Mouse (Mus musculus): ENCODE measurements around the gene 1700080E11Rik. TPM values are rescaled to one million over a fixed set of nuclear protein-coding genes. Genes with fewer than 3 reads are reported as not detected.
"Not testable (repeated sequence)": the region's sequence is repeated elsewhere in the genome, so short reads cannot be mapped to it uniquely, and the experiment has no call there.

The 1700080E11Rik gene
- not detected in 2 replicates for polyA plus RNA-seq (2015; fragmentation: Nextera tagmentation; extraction: Ambion mirVana)

DNA sequence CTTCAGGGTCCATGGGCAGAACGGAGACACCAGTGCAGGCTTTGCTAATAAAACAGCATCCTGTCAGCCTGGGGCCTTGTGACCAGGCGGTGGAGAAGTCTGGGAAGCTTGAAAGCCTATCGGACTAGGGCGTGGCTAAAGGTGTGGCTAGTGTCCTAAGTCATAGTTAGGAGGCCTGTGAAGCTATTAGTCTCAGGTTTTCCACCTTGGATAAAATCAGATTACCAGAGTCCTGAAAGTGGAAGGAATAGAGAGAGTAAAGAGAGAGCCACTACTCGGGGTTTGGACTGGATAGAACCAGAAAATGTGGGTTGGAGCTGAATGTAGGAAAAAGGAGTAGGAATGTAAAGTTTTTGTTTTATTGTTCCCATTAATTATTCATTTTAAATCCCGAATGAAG lies at the start of gene 1700080E11Rik:
Gene 1700080E11Rik (minus strand): TSS at position 101 of the 400 bp plus-strand sequence.
- Histone ChIP-seq H3K4me1 (no peaks in the 10 kb centered on the region), H3K27ac (no peak within 1 kb of the TSS), H3K36me3 (no peaks in the 10 kb centered on the region), H3K9ac (no peak within 1 kb of the TSS), H3K4me3 (replicated peaks) (no peak within 1 kb of the TSS), H3K4me2 (no peak within 1 kb of the TSS), H3K9me3 (no peaks in the 10 kb centered on the region), H3K27me3 (replicated peaks) (no peaks in the 10 kb centered on the region)
- no peak for ATAC-seq (ENCODE audit: insufficient read depth, low FRiP score, low read depth)
- 77% methylated on average over 6 of the region's 6 CpGs for WGBS

- H3K9me3 ChIP-seq, result no peaks in the 10 kb centered on the region
- no peak overlapping the region for H3K27ac ChIP-seq
- WGBS, result 71% methylated on average over 3 of the region's 3 CpGs
- H3K36me3 ChIP-seq, result no peaks in the 10 kb centered on the region
- no peak overlapping the region for H3K4me3 ChIP-seq (replicated peaks)
- H3K27me3 ChIP-seq (replicated peaks), result no peaks in the 10 kb centered on the region
- H3K9ac ChIP-seq, result no peak overlapping the region
- no peak overlapping the region for H3K4me2 ChIP-seq
- ATAC-seq (ENCODE audit: insufficient read depth, low FRiP score, low read depth), result no peak
- no peaks in the 10 kb centered on the region for H3K4me1 ChIP-seq
Observed at GRCm38 (mm10) chr9:105186725-105187124, 41.8 kb upstream of the 1700080E11Rik start.

DNA sequence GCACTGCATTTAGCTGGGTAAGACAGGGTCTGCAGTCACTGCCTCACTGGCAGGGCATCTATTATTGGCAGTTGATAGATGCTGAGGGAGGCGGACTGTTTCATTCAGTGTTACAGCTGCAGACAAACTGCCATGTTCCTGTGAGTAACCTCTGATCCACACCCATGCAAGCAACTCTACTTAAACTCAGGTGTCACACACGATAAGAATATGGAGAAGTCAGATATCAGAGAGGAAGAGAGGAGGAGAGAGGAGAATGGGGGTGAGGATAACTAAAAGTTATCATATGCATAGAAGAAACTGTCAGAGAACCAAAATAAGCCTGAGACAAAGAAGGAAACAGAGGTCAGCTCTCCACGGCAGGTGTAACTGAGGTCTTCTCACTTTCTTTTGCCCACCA lies 37.5 kb upstream of the 1700080E11Rik start:
- ATAC-seq (ENCODE audit: insufficient read depth, low FRiP score, low read depth), result no peak
- no peaks in the 10 kb centered on the region for H3K9me3 ChIP-seq
- no peak overlapping the region for H3K4me2 ChIP-seq
- no peaks in the 10 kb centered on the region for H3K27me3 ChIP-seq (replicated peaks)
- no peaks in the 10 kb centered on the region for H3K4me1 ChIP-seq
- H3K9ac ChIP-seq, result no peak overlapping the region
- no peaks in the 10 kb centered on the region for H3K36me3 ChIP-seq
- H3K4me3 ChIP-seq (replicated peaks), result no peak overlapping the region
- 91% methylated on average over 3 of the region's 3 CpGs for WGBS
- H3K27ac ChIP-seq, result no peak overlapping the region

GRCm38 (mm10) chr9:105139204-105139603 lies 5.7 kb downstream of the 1700080E11Rik start:
- H3K27me3 ChIP-seq (replicated peaks), result no peaks in the 10 kb centered on the region
- H3K9me3 ChIP-seq, result no peaks in the 10 kb centered on the region
- no peaks in the 10 kb centered on the region for H3K36me3 ChIP-seq
- no peak overlapping the region for H3K4me3 ChIP-seq (replicated peaks)
- ATAC-seq (ENCODE audit: insufficient read depth, low FRiP score, low read depth), result 0 out of 2 replicates have a peak, but pooled peaks have one; percentile 18
- no peak overlapping the region for H3K9ac ChIP-seq
- no peaks in the 10 kb centered on the region for H3K4me1 ChIP-seq
- H3K27ac ChIP-seq, result no peak overlapping the region
- WGBS, result 51% methylated on average over 6 of the region's 6 CpGs
- H3K4me2 ChIP-seq, result no peak overlapping the region

GRCm38 (mm10) chr9:105136404-105136803 lies 8.5 kb downstream of the 1700080E11Rik start:
- Histone ChIP-seq H3K9ac (no peak overlapping the region), H3K36me3 (no peaks in the 10 kb centered on the region), H3K4me3 (replicated peaks) (no peak overlapping the region), H3K4me1 (no peaks in the 10 kb centered on the region), H3K27ac (no peak overlapping the region), H3K4me2 (no peak overlapping the region), H3K27me3 (replicated peaks) (no peaks in the 10 kb centered on the region), H3K9me3 (no peaks in the 10 kb centered on the region)
- no peak for ATAC-seq (ENCODE audit: insufficient read depth, low FRiP score, low read depth)
- 30% methylated on average over 1 of the region's 1 CpGs for WGBS

DNA sequence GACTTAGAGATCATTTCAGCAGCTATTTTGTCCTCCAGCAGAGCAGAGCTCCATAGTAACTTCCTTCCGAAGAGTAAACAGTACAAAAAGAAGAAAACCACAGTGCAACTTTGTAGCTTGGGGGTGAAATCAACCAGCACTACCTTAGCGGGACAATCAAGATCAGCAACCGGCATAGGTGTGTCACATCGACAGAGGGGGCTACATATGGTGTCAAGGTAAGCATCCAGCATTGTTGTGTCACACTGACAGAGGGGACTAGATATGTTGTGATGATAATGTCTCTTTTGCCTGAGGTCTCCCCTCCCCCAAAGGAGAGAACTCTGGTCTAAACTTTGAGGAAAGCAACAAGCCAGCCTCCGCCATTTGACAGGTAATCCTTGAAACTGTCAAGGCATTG lies 10.4 kb downstream of the 1700080E11Rik start:
- ATAC-seq (ENCODE audit: insufficient read depth, low FRiP score, low read depth), result no peak
- Histone ChIP-seq H3K4me3 (replicated peaks) (no peak overlapping the region), H3K9me3 (no peaks in the 10 kb centered on the region), H3K27me3 (replicated peaks) (no peaks in the 10 kb centered on the region), H3K9ac (no peak overlapping the region), H3K4me1 (peaks cover 9% of the 10 kb centered on the region; the same call in 1 of the 2 replicates), H3K36me3 (no peaks in the 10 kb centered on the region), H3K4me2 (no peak overlapping the region), H3K27ac (no peak overlapping the region)
- WGBS, result 78% methylated on average over 5 of the region's 5 CpGs

- H3K27me3 ChIP-seq (replicated peaks), result no peaks in the 10 kb centered on the region
- H3K4me1 ChIP-seq, result peaks cover 9% of the 10 kb centered on the region; the same call in 1 of the 2 replicates
- H3K36me3 ChIP-seq, result no peaks in the 10 kb centered on the region; the same call in 1 of the 2 replicates
- H3K4me3 ChIP-seq (replicated peaks), result peak overlapping the region; percentile 85
- H3K9me3 ChIP-seq, result no peaks in the 10 kb centered on the region
- ATAC-seq (ENCODE audit: insufficient read depth, low FRiP score, low read depth), result peak; percentile 23; the same call in 1 of the 2 replicates
- 23% methylated on average over 5 of the region's 5 CpGs for WGBS
- peak overlapping the region; percentile 92 for H3K4me2 ChIP-seq
- peak overlapping the region; percentile 81; the same call in 1 of the 2 replicates for H3K27ac ChIP-seq
- H3K9ac ChIP-seq, result 0 out of 2 replicates have a peak overlapping the region, but pooled peaks have one; percentile 54
Observed at GRCm38 (mm10) chr9:105132002-105132367, 12.9 kb downstream of the 1700080E11Rik start.

- peak; percentile 98 for ATAC-seq (ENCODE audit: insufficient read depth, low FRiP score, low read depth)
- H3K36me3 ChIP-seq, result no peaks in the 10 kb centered on the region; the same call in 1 of the 2 replicates
- H3K4me2 ChIP-seq, result peak within 1 kb of the TSS; percentile 92
- peak within 1 kb of the TSS; percentile 54 for H3K9ac ChIP-seq
- H3K9me3 ChIP-seq, result no peaks in the 10 kb centered on the region
- peaks cover 9% of the 10 kb centered on the region; the same call in 1 of the 2 replicates for H3K4me1 ChIP-seq
- no peaks in the 10 kb centered on the region for H3K27me3 ChIP-seq (replicated peaks)
- H3K27ac ChIP-seq, result peak within 1 kb of the TSS; percentile 81
- H3K4me3 ChIP-seq (replicated peaks), result peak within 1 kb of the TSS; percentile 85
- WGBS, result under 1% methylated on average over 60 of the region's 60 CpGs
Observed at GRCm38 (mm10) chr9:105131253-105132001, 13.5 kb downstream of the 1700080E11Rik start, which contains the start of gene Nudt16. Gene Nudt16 (minus strand): TSS chr9:105131824.

- no peak for ATAC-seq (ENCODE audit: insufficient read depth, low FRiP score, low read depth)
- H3K36me3 ChIP-seq, result no peaks in the 10 kb centered on the region; the same call in 1 of the 2 replicates
- WGBS, result 92% methylated on average over 8 of the region's 8 CpGs
- H3K9ac ChIP-seq, result no peak overlapping the region
- no peaks in the 10 kb centered on the region for H3K27me3 ChIP-seq (replicated peaks)
- no peaks in the 10 kb centered on the region for H3K9me3 ChIP-seq
- H3K4me1 ChIP-seq, result peaks cover 9% of the 10 kb centered on the region; the same call in 1 of the 2 replicates
- H3K4me3 ChIP-seq (replicated peaks), result peak overlapping the region; percentile 85; the same call in 1 of the 2 replicates
- H3K4me2 ChIP-seq, result peak overlapping the region; percentile 92; the same call in 1 of the 2 replicates
- H3K27ac ChIP-seq, result no peak overlapping the region
Observed at GRCm38 (mm10) chr9:105130331-105130730, 14.6 kb downstream of the 1700080E11Rik start.

GRCm38 (mm10) chr9:105125206-105125605 lies 19.7 kb downstream of the 1700080E11Rik start:
- ATAC-seq (ENCODE audit: insufficient read depth, low FRiP score, low read depth); H3K27me3 ChIP-seq (replicated peaks); H3K27ac ChIP-seq; H3K9me3 ChIP-seq; H3K4me2 ChIP-seq; H3K4me1 ChIP-seq; H3K4me3 ChIP-seq (replicated peaks); H3K9ac ChIP-seq; H3K36me3 ChIP-seq: not testable (repeated sequence)
- 70% methylated on average over 3 of the region's 3 CpGs for WGBS

GRCm38 (mm10) chr9:105103893-105104292 lies 41.0 kb downstream of the 1700080E11Rik start:
- Histone ChIP-seq H3K27ac (no peak overlapping the region), H3K4me1 (no peaks in the 10 kb centered on the region), H3K36me3 (no peaks in the 10 kb centered on the region), H3K4me3 (replicated peaks) (no peak overlapping the region), H3K4me2 (no peak overlapping the region), H3K27me3 (replicated peaks) (no peaks in the 10 kb centered on the region), H3K9me3 (no peaks in the 10 kb centered on the region), H3K9ac (no peak overlapping the region)
- WGBS, result 90% methylated on average over 5 of the region's 5 CpGs
- no peak for ATAC-seq (ENCODE audit: insufficient read depth, low FRiP score, low read depth)

- Histone ChIP-seq H3K36me3 (no peaks in the 10 kb centered on the region), H3K4me2 (no peak overlapping the region), H3K9ac (no peak overlapping the region), H3K27me3 (replicated peaks) (no peaks in the 10 kb centered on the region), H3K4me1 (no peaks in the 10 kb centered on the region), H3K4me3 (replicated peaks) (no peak overlapping the region), H3K27ac (no peak overlapping the region), H3K9me3 (no peaks in the 10 kb centered on the region)
- WGBS, result 46% methylated on average over 1 of the region's 1 CpGs
- no peak for ATAC-seq (ENCODE audit: insufficient read depth, low FRiP score, low read depth)
Observed at GRCm38 (mm10) chr9:105101911-105102310, 43.0 kb downstream of the 1700080E11Rik start.
